Mouse (Mus musculus): ENCODE data around the gene Etnk1. TPM values are rescaled to one million over a fixed set of nuclear protein-coding genes. Genes with fewer than 3 reads are reported as not detected.

Gene Etnk1
- total and polyA plus RNA-seq, 3 experiments = 27.1 to 33.4 (median 32.8) TPM

DNA sequence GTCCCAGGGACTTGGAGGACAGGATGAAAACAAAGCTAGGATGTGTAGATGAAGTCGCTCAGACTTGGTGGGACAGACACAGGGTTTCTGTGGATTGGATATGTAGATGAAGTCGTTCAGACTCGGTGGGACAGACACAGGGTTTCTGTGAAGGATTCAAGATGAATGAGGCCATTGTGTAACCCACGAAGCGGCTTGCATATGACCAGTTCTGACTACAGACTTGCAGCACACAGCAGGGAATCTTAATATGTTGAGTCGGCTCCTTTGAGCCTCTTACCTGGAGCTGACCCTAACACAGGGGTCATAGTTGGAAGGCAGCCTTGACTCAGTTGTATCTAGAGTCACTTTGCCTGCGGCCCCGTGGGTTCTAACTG lies 94.3 kb downstream of the Etnk1 start:
- no peak overlapping the region for H3K27ac ChIP-seq (ENCODE audit: insufficient read depth, low read depth)
- H3K4me3 ChIP-seq (replicated peaks in 1 of 3; ENCODE audit: low read depth in 2 of 3, low read length in 2 of 3, poor library complexity in 1 of 3) = no peak overlapping the region
- in situ Hi-C loops (cut with MboI; ENCODE audit: low pct_ligation_motif_present, low pct_unique_long_range_greater_than_20kb, low sequenced_read_pairs) (no loop called here), dilution Hi-C loops (cut with MboI; ENCODE audit: extremely low pct_ligation_motif_present, extremely low pct_unique_long_range_greater_than_20kb, low sequenced_read_pairs) (no loop called here)
- H3K36me3 ChIP-seq (replicated peaks in 1 of 2; ENCODE audit: control insufficient read depth in 1 of 2, insufficient read depth in 1 of 2, low read length in 1 of 2) = no peaks in the 10 kb centered on the region
- H3K27me3 ChIP-seq (replicated peaks) = no peaks in the 10 kb centered on the region
- no peaks in the 10 kb centered on the region for H3K4me1 ChIP-seq (ENCODE audit: control insufficient read depth in 1 of 2, insufficient read depth in 2 of 2)
- H3K79me2 ChIP-seq (replicated peaks; ENCODE audit: control insufficient read depth, extremely low read depth, insufficient read depth, poor library complexity, severe bottlenecking) = no peaks in the 10 kb centered on the region
- no peak overlapping the region for H3K9ac ChIP-seq (ENCODE audit: insufficient read depth, low read depth)
- no peak overlapping the region for H3K4me2 ChIP-seq (ENCODE audit: insufficient read depth, low read depth, poor library complexity, severe bottlenecking)
- no peaks in the 10 kb centered on the region for H3K9me3 ChIP-seq (replicated peaks; ENCODE audit: low read length)
- no peak for TF ChIP-seq ETS1 (conservative IDR thresholded peaks at IDR 0.05; ENCODE audit: low read depth, low read length)
- TF ChIP-seq JUN (IDR thresholded peaks at IDR 0.05; ENCODE audit: insufficient read depth, low read depth, low read length) = no peak
- TF ChIP-seq BHLHE40 (IDR thresholded peaks at IDR 0.05; ENCODE audit: low read depth, low read length) = no peak
- no peak for TF ChIP-seq ZMIZ1 (IDR thresholded peaks at IDR 0.05; ENCODE audit: low read depth, low read length)
- TF ChIP-seq ZNF384 (IDR thresholded peaks at IDR 0.05; ENCODE audit: low read depth, low read length) = no peak
- TF ChIP-seq E2F4 (IDR thresholded peaks at IDR 0.05; ENCODE audit: insufficient replicate concordance, low read depth, low read length) = no peak
- no peak for TF ChIP-seq NELFE (IDR thresholded peaks at IDR 0.05; ENCODE audit: low read depth, low read length)
- no peak for TF ChIP-seq MEF2A (IDR thresholded peaks at IDR 0.05; ENCODE audit: borderline replicate concordance, low read depth, low read length)
- no peak for TF ChIP-seq CHD1 (IDR thresholded peaks at IDR 0.05; ENCODE audit: low read depth, low read length)
- TF ChIP-seq NRF1 (IDR thresholded peaks at IDR 0.05; ENCODE audit: low read depth, low read length) = no peak
- DNase-seq (ENCODE audit: extremely low read depth) = no peak

GRCm38 (mm10) chr6:143265482-143265881 lies 98.5 kb downstream of the Etnk1 start:
- H3K9ac ChIP-seq (ENCODE audit: insufficient read depth, low read depth) = no peak overlapping the region
- in situ Hi-C loops (cut with MboI; ENCODE audit: low pct_ligation_motif_present, low pct_unique_long_range_greater_than_20kb, low sequenced_read_pairs) = no loop called here

More at GRCm38 (mm10) chr6:143265482-143265881, 98.5 kb downstream of the Etnk1 start:
- H3K36me3 ChIP-seq (replicated peaks in 1 of 2; ENCODE audit: control insufficient read depth in 1 of 2, insufficient read depth in 1 of 2, low read length in 1 of 2) = no peaks in the 10 kb centered on the region
- dilution Hi-C loops (cut with MboI; ENCODE audit: extremely low pct_ligation_motif_present, extremely low pct_unique_long_range_greater_than_20kb, low sequenced_read_pairs) = no loop called here
- no peak overlapping the region for H3K4me2 ChIP-seq (ENCODE audit: insufficient read depth, low read depth, poor library complexity, severe bottlenecking)
- no peak overlapping the region for H3K27ac ChIP-seq (ENCODE audit: insufficient read depth, low read depth)
- H3K27me3 ChIP-seq (replicated peaks) = no peaks in the 10 kb centered on the region
- DNase-seq (ENCODE audit: extremely low read depth) = no peak
- no peak for TF ChIP-seq BHLHE40 (IDR thresholded peaks at IDR 0.05; ENCODE audit: low read depth, low read length)
- no peak for TF ChIP-seq TBP (conservative IDR thresholded peaks at IDR 0.05; ENCODE audit: low read depth, low read length)
- TF ChIP-seq UBTF (IDR thresholded peaks at IDR 0.05; ENCODE audit: low read depth, low read length) = no peak
- no peak for TF ChIP-seq TCF12 (IDR thresholded peaks at IDR 0.05; ENCODE audit: low read depth, low read length)
- TF ChIP-seq JUND (conservative IDR thresholded peaks at IDR 0.05; ENCODE audit: low read depth, low read length) = no peak
- no peak for TF ChIP-seq ZNF384 (IDR thresholded peaks at IDR 0.05; ENCODE audit: low read depth, low read length)
- TF ChIP-seq MXI1 (IDR thresholded peaks at IDR 0.05; ENCODE audit: low read depth, low read length) = no peak
- no peak for TF ChIP-seq CHD2 (IDR thresholded peaks at IDR 0.05; ENCODE audit: low read length)
- TF ChIP-seq CHD1 (IDR thresholded peaks at IDR 0.05; ENCODE audit: low read depth, low read length) = no peak
- TF ChIP-seq MAFK (IDR thresholded peaks at IDR 0.05; ENCODE audit: insufficient replicate concordance, low read length) = no peak
- no peak for TF ChIP-seq KAT2A (IDR thresholded peaks at IDR 0.05; ENCODE audit: insufficient replicate concordance, low read length)
- TF ChIP-seq SIN3A (IDR thresholded peaks at IDR 0.05; ENCODE audit: low read length) = no peak
- TF ChIP-seq ETS1 (conservative IDR thresholded peaks at IDR 0.05; ENCODE audit: low read depth, low read length) = no peak
- TF ChIP-seq USF1 (IDR thresholded peaks at IDR 0.05; ENCODE audit: low read depth, low read length) = no peak
- TF ChIP-seq PAX5 (IDR thresholded peaks at IDR 0.05; ENCODE audit: low read length) = no peak
- H3K4me3 ChIP-seq (replicated peaks in 1 of 3; ENCODE audit: low read depth in 2 of 3, low read length in 2 of 3, poor library complexity in 1 of 3) = no peak overlapping the region
- H3K9me3 ChIP-seq (replicated peaks; ENCODE audit: low read length) = peaks cover 9% of the 10 kb centered on the region
- H3K4me1 ChIP-seq (ENCODE audit: control insufficient read depth in 1 of 2, insufficient read depth in 2 of 2) = peaks cover 0 to 5% of the 10 kb centered on the region in 2 experiments; a peak in 2 of 4 replicates
- H3K79me2 ChIP-seq (replicated peaks; ENCODE audit: control insufficient read depth, extremely low read depth, insufficient read depth, poor library complexity, severe bottlenecking) = no peaks in the 10 kb centered on the region

Data from CH12.LX (cell line).